Mouse (Mus musculus) testis, postnatal 10 days (tissue): Measurements from ENCODE around the gene Atp2c2.

ENCODE experiments used
- DNase-seq: peaks from one replicate; pipeline ENCODE4 v3.0.0; 2021; ENCODE audit warnings: low spot score

The Atp2c2 gene

GRCm38 (mm10) chr8:119742409-119742808 is 42.6 kb downstream of the Atp2c2 start:
- no peak for DNase-seq

- DNase-seq, result peak; percentile 86
These were observed 43.6 kb downstream of the Atp2c2 start for GRCm38 (mm10) chr8:119743291-119744026.

- no peak for DNase-seq
These were observed 44.8 kb downstream of the Atp2c2 start for GRCm38 (mm10) chr8:119744604-119745003.

GRCm38 (mm10) chr8:119755238-119756146 is 55.7 kb downstream of the Atp2c2 start:
- DNase-seq, result peak; percentile 58

GRCm38 (mm10) chr8:119756147-119756461 is 56.3 kb downstream of the Atp2c2 start:
- no peak for DNase-seq

- DNase-seq, result no peak
These were observed 56.7 kb downstream of the Atp2c2 start for GRCm38 (mm10) chr8:119756538-119756937.

GRCm38 (mm10) chr8:119761692-119762091 is 61.9 kb downstream of the Atp2c2 start:
- DNase-seq, result no peak

GRCm38 (mm10) chr8:119762226-119763220 is 62.7 kb downstream of the Atp2c2 start:
- no peak for DNase-seq

- DNase-seq, result no peak
These were observed 65.5 kb downstream of the Atp2c2 start for GRCm38 (mm10) chr8:119765311-119765710.

GRCm38 (mm10) chr8:119765761-119766444 is 66.1 kb downstream of the Atp2c2 start:
- DNase-seq, result no peak

GRCm38 (mm10) chr8:119776668-119777245 is 76.9 kb downstream of the Atp2c2 start:
- DNase-seq, result no peak

- peak; percentile 66 for DNase-seq
These were observed 78.0 kb downstream of the Atp2c2 start for GRCm38 (mm10) chr8:119777765-119778164.

GRCm38 (mm10) chr8:119778263-119778662 is 78.5 kb downstream of the Atp2c2 start, which contains the start of gene Tldc1:
TSS of gene Tldc1 (minus strand) at chr8:119778416.
- DNase-seq, result peak; percentile 100

GRCm38 (mm10) chr8:119779013-119779737 is 79.4 kb downstream of the Atp2c2 start:
- DNase-seq, result peak; percentile 83

- no peak for DNase-seq
These were observed 80.7 kb downstream of the Atp2c2 start for GRCm38 (mm10) chr8:119780402-119781049.

- DNase-seq, result peak; percentile 64
These were observed 81.5 kb downstream of the Atp2c2 start for GRCm38 (mm10) chr8:119781086-119781840.

GRCm38 (mm10) chr8:119782715-119783114 is 82.9 kb downstream of the Atp2c2 start:
- DNase-seq, result peak; percentile 89

- DNase-seq, result no peak
These were observed 83.8 kb downstream of the Atp2c2 start for GRCm38 (mm10) chr8:119783579-119783978.

GRCm38 (mm10) chr8:119784141-119784574 is 84.3 kb downstream of the Atp2c2 start:
- DNase-seq, result no peak
